Mouse (Mus musculus) midbrain, embryonic 15.5 days (tissue): ENCODE results near the gene Bcl2. TPM values are rescaled to one million over a fixed set of nuclear protein-coding genes. Genes with fewer than 3 reads are reported as not detected.

Experiments used
- ATAC-seq: fragments of 200-750 bp; cut with Nextera tagmentation; replicated peaks from 2 replicates; pipeline ENCODE4 v1.8.0; 2017; ENCODE audit warnings: moderate TSS enrichment
- H3K27ac ChIP-seq: fragments of 300-500 bp; sonication (generic); 2 replicates; pipeline ENCODE4 v1.5.1; 2015; ENCODE audit warnings: mild to moderate bottlenecking, inconsistent platforms
- H3K27me3 ChIP-seq: fragments of 300-500 bp; sonication (generic); replicated peaks from 2 replicates; pipeline ENCODE4 v1.6.1; 2015; ENCODE audit warnings: inconsistent platforms
- H3K36me3 ChIP-seq: fragments of 300-500 bp; sonication (generic); replicated peaks from 2 replicates; pipeline ENCODE4 v1.6.1; 2015; ENCODE audit warnings: inconsistent platforms
- H3K4me1 ChIP-seq: fragments of 300-500 bp; sonication (generic); 2 replicates; pipeline ENCODE4 v1.6.1; 2015; ENCODE audit warnings: inconsistent platforms
- H3K4me2 ChIP-seq: fragments of 300-500 bp; sonication (generic); 2 replicates; pipeline ENCODE4 v1.6.1; 2015; ENCODE audit warnings: inconsistent platforms, mild to moderate bottlenecking, moderate library complexity
- H3K4me3 ChIP-seq: fragments of 300-500 bp; sonication (generic); 2 replicates; pipeline ENCODE4 v1.5.1; 2015; ENCODE audit warnings: mild to moderate bottlenecking, inconsistent platforms
- H3K9ac ChIP-seq: fragments of 300-500 bp; sonication (generic); 2 replicates; pipeline ENCODE4 v1.6.1; 2015; ENCODE audit warnings: mild to moderate bottlenecking, inconsistent platforms
- H3K9me3 ChIP-seq: fragments of 300-500 bp; sonication (generic); 2 replicates; pipeline ENCODE4 v1.6.1; 2016; ENCODE audit warnings: inconsistent platforms
- WGBS: fragments of 180-500 bp; shearing (Covaris S2); methylation state at CpG from one replicate; pipeline ENCODE4 v1.1.7; 2015; ENCODE audit warnings: mixed read lengths; 5-methylcytosine and 5-hydroxymethylcytosine counted together
- polyA plus RNA-seq: library from polyadenylated mRNA; unstranded; fragments of >200 nt; fragmentation: Nextera tagmentation; extraction: Ambion mirVana; gene quantifications from 2 replicates; pipeline ENCODE4 v1.2.1, GENCODE M21; 2015

Gene Bcl2
- polyA plus RNA-seq, 1 experiment from 2014 or later = 15.6 TPM

DNA sequence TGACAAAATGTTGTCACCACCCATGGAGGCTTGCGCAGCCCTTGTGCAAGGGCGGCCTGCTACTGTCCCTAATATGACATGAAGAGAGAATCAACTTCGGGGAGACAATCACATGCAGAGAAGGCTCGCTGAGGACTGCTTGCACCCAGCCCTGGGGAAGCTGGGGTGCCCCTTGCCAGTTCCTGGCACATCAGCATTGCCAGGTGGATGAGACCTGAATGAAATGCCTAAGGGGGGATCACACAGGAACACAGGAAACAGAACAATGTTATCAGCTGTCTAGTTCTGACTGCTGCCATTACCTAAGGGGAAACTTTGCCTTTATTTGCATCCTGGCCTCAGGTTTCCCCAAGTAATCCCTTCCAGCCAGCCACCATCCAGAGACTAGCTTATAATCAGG lies 63.6 kb downstream of the Bcl2 start:
- no peak overlapping the region for H3K4me2 ChIP-seq
- no peaks in the 10 kb centered on the region for H3K27me3 ChIP-seq
- H3K27ac ChIP-seq = no peak overlapping the region; the same call in 1 of the 2 replicates
- no peaks in the 10 kb centered on the region for H3K36me3 ChIP-seq
- H3K9ac ChIP-seq = no peak overlapping the region
- 82% methylated on average over 4 of the region's 4 CpGs for WGBS
- no peak overlapping the region for H3K4me3 ChIP-seq
- ATAC-seq = no peak
- peaks cover 6% of the 10 kb centered on the region; the same call in 1 of the 2 replicates for H3K4me1 ChIP-seq
- H3K9me3 ChIP-seq = no peaks in the 10 kb centered on the region

DNA sequence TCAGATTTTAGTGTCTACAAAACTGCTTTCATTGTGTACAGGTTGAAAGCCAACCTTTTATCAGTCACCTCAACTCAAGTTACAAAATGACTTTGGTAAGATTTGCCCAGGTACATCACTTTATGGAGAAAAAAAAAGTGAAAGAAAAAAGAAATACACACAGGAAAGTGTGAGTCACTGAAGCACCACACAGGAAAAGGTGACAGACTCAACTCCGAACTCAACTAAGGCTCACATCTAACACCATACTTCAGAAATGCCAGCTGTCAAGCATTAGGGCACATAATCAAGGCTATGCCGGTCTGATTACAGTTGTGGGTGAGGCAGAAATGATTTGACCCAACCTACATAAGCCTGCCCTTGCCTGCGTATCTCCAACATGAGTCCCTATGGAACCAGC lies 66.7 kb downstream of the Bcl2 start:
- Histone ChIP-seq H3K9me3 (no peaks in the 10 kb centered on the region), H3K4me2 (no peak overlapping the region), H3K9ac (no peak overlapping the region), H3K27me3 (no peaks in the 10 kb centered on the region), H3K4me1 (peaks cover 6% of the 10 kb centered on the region; the same call in 1 of the 2 replicates), H3K4me3 (no peak overlapping the region), H3K27ac (no peak overlapping the region), H3K36me3 (no peaks in the 10 kb centered on the region)
- ATAC-seq = no peak
- 90% methylated on average over 3 of the region's 3 CpGs for WGBS

DNA sequence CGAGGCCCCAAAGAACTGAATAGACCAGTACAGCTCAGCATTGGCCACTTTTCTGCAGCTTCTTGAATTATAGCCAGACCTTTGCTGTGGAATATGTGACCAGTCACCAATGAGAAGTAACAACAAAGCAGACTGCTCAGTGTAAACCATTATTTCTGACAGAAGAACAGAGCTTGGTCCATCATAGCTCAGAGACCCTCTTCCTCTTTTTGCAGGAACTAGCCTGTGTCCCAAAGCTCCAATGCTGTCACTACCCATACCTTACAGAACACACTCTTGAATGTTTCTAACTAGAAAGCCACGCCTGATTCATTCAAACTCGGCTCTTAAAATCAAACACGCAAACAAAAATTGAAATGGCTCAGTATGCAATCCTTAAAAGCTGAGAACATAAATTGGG lies 69.5 kb downstream of the Bcl2 start:
- Histone ChIP-seq H3K9me3 (no peaks in the 10 kb centered on the region), H3K36me3 (no peaks in the 10 kb centered on the region), H3K27me3 (no peaks in the 10 kb centered on the region), H3K27ac (no peak overlapping the region), H3K4me2 (no peak overlapping the region), H3K9ac (no peak overlapping the region), H3K4me1 (no peaks in the 10 kb centered on the region), H3K4me3 (no peak overlapping the region)
- 86% methylated on average over 4 of the region's 4 CpGs for WGBS
- ATAC-seq = no peak

- Histone ChIP-seq H3K4me2 (no peak overlapping the region), H3K9me3 (no peaks in the 10 kb centered on the region), H3K9ac (no peak overlapping the region), H3K27ac (no peak overlapping the region), H3K4me1 (no peaks in the 10 kb centered on the region), H3K4me3 (no peak overlapping the region), H3K36me3 (no peaks in the 10 kb centered on the region), H3K27me3 (no peaks in the 10 kb centered on the region)
- WGBS = 84% methylated on average over 3 of the region's 3 CpGs
- no peak for ATAC-seq
Observed at GRCm38 (mm10) chr1:106643527-106643926, 70.5 kb downstream of the Bcl2 start.

DNA sequence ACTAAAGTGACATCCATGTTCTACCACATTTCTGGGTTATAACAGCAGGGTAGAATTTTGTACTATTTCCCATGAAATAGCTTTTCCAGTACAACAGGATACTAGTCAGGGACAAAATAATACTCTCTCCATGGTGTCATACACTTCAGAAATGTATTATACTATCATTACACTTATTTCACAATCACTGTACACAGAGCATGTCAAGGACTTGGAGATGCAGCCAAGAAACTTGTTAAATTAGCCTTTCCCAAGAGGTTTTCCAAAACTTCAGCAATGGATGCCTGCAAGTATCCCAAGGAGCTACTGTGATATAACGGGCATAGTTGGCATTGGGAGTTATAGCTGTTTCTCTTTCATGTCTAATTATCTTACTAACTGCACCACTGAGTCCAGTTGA lies 73.5 kb downstream of the Bcl2 start:
- H3K9ac ChIP-seq = no peak overlapping the region
- no peaks in the 10 kb centered on the region for H3K9me3 ChIP-seq
- no peak overlapping the region for H3K27ac ChIP-seq
- H3K4me2 ChIP-seq = no peak overlapping the region
- no peak overlapping the region for H3K4me3 ChIP-seq
- no peaks in the 10 kb centered on the region for H3K27me3 ChIP-seq
- no peaks in the 10 kb centered on the region for H3K36me3 ChIP-seq
- ATAC-seq = no peak
- H3K4me1 ChIP-seq = no peaks in the 10 kb centered on the region
- whole genome bisulfite sequencing = 100% methylated on average over 1 of the region's 1 CpGs

DNA sequence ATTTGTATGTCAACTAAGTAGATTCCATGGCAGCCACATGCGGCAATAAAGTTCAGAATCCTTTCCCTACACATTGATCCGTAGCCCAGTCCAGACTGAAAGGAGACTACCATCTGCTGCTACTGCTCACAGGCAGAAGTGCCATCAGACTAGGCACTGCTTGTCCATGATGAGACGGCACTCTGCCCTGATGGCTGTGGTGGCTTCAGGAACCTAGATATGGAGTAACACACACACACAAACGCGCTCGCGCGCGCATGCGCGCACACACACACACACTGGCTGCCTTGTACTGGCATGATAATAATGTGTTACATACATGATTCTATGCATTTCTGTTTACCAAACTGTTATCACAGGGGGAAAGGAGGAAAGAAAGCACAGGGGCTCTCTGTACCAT lies 76.4 kb downstream of the Bcl2 start:
- 91% methylated on average over 11 of the region's 11 CpGs for WGBS
- Histone ChIP-seq H3K4me1 (no peaks in the 10 kb centered on the region), H3K4me3 (no peak overlapping the region), H3K27ac (no peak overlapping the region), H3K9ac (no peak overlapping the region), H3K4me2 (no peak overlapping the region), H3K36me3 (no peaks in the 10 kb centered on the region), H3K27me3 (no peaks in the 10 kb centered on the region), H3K9me3 (no peaks in the 10 kb centered on the region)
- no peak for ATAC-seq

DNA sequence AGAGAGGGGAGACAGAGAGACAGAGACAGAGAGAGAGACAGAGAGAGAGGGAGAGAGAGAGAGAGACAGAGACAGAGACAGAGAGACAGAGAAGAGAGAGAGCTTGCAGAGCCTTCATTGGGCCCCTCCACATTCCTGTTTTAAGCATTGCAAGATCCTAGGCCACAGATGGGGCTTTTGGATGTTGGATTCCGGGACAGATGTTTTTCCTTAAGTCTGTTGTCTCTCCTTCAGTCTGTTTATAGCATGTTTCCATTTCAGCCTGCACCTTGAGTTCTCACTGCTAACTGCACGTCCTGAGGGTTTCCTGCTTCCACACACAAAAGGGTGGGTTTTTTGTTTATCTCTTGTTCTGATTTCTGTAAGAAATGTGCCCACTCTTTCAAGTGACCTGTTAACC lies 77.4 kb downstream of the Bcl2 start:
- no peak overlapping the region for H3K4me2 ChIP-seq
- no peak overlapping the region for H3K27ac ChIP-seq
- 46% methylated on average over 2 of the region's 2 CpGs for WGBS
- H3K4me1 ChIP-seq = no peaks in the 10 kb centered on the region
- no peaks in the 10 kb centered on the region for H3K9me3 ChIP-seq
- ATAC-seq = no peak
- no peaks in the 10 kb centered on the region for H3K36me3 ChIP-seq
- H3K4me3 ChIP-seq = no peak overlapping the region
- no peak overlapping the region for H3K9ac ChIP-seq
- no peaks in the 10 kb centered on the region for H3K27me3 ChIP-seq

DNA sequence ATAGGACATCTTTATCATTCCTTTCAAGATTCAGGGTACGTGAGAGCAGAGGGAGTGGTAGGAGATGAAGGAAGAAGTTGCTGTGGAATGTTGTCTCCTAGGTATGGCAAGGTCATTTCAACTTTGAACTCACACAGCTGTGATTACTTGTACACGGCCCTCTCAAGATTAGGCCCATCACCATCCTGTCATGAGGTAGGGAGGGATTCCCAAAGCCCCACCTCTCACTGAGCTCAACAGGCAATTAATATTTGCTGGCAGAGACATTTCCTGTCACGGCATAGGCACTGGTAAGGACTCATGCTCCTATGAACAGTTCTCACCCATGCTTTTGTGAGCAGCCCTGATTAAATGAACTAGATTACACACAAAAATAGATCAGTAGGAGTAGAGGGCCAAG lies 80.9 kb downstream of the Bcl2 start:
- no peak for ATAC-seq
- Histone ChIP-seq H3K9me3 (no peaks in the 10 kb centered on the region), H3K4me2 (no peak overlapping the region), H3K9ac (no peak overlapping the region), H3K36me3 (no peaks in the 10 kb centered on the region), H3K4me1 (peaks cover 13% of the 10 kb centered on the region), H3K27ac (no peak overlapping the region), H3K4me3 (no peak overlapping the region), H3K27me3 (no peaks in the 10 kb centered on the region)
- WGBS = 87% methylated on average over 3 of the region's 3 CpGs

DNA sequence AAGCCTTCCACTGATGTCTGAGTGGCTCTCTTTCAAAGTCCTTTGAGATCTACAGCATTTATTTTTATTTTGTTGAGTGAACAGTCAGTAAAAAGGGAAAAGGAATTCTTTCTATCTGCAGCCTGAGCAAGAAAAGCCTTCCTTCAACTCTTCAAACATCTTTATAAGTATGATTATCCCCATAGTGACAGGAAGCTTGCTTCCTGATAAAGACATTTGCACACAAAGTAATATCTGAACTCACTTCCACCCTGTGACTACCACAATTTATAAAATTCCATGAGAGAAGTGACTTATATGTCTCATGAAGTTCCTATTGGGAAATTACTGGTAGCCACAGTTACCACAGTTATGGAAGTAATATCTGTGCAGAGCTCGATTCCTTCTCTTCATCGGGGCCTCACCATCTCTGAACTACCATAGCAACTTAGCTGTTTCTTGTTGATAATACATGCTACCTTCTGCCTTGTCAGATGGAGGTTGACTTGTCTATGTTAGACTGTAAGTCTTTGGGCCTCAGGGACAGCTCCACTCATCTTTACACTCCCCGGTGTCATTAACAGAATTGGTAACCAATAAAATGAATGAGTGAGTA lies 82.1 kb downstream of the Bcl2 start:
- no peak overlapping the region for H3K4me3 ChIP-seq
- no peak overlapping the region for H3K4me2 ChIP-seq
- H3K9me3 ChIP-seq = no peaks in the 10 kb centered on the region
- peaks cover 13% of the 10 kb centered on the region for H3K4me1 ChIP-seq
- H3K27me3 ChIP-seq = no peaks in the 10 kb centered on the region
- H3K27ac ChIP-seq = no peak overlapping the region
- no peak for ATAC-seq
- WGBS = 96% methylated on average over 3 of the region's 3 CpGs
- no peak overlapping the region for H3K9ac ChIP-seq
- no peaks in the 10 kb centered on the region for H3K36me3 ChIP-seq

DNA sequence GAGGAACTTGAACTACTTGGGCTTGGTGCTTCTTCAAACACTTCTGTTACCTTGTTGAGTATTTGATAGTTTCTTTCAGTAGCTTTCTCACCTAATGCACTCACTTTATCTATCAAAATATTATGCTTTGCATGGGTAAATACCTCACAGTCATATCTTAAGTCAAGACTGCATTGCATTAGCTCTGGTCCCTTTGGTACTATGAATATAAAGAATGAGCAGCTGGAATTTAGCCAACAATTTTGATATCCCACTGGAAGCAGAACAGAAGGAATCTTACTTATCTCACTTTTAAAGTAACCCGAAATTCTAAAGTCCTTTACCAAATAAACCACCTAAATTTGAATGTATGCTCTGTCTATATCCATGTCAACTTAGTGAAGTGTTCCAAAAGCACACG lies 83.1 kb downstream of the Bcl2 start:
- no peak overlapping the region for H3K4me2 ChIP-seq
- H3K9ac ChIP-seq = no peak overlapping the region
- no peak overlapping the region for H3K27ac ChIP-seq
- H3K36me3 ChIP-seq = no peaks in the 10 kb centered on the region
- 87% methylated on average over 2 of the region's 2 CpGs for WGBS
- no peaks in the 10 kb centered on the region for H3K27me3 ChIP-seq
- no peak for ATAC-seq
- no peaks in the 10 kb centered on the region for H3K9me3 ChIP-seq
- H3K4me3 ChIP-seq = no peak overlapping the region
- H3K4me1 ChIP-seq = peaks cover 13% of the 10 kb centered on the region

DNA sequence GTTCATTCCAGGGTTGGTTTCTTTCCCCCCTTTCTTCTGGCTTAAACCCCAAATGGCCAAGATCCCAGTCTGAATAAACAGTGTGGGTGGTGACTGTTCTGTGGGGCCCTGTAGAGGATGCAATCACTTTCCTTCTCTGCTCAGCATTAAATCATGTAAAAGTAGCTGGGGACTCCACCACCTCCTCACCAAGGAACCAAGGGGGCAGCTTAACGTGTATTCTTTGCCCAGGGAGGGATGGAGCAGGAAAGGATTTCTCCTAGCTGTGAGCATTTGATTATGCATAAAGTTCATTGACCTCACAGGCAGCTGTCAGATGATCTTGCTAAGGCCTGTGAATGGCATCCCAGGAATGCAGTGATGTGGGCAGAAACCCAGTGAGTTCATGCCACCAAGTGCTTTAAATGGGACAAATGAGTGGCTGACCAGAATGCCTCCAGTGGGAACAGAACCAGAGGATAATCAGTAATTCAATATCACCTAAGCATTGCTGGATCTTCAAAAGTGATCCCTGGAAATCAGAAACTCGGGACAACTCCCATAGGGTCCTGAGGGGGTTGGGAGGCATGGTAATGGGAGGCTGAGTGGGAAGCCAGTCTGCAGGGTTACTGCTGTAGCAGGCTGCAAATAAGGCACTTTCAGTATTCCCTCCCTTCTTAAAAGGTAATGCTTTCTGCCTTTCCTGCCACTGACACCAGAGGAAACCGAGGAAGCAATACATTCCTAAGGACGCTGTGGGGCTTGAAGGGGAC lies 84.0 kb downstream of the Bcl2 start:
- no peaks in the 10 kb centered on the region for H3K9me3 ChIP-seq
- H3K4me1 ChIP-seq = peaks cover 13% of the 10 kb centered on the region
- no peak overlapping the region for H3K9ac ChIP-seq
- peak overlapping the region; percentile 54; the same call in 1 of the 2 replicates for H3K27ac ChIP-seq
- 24% methylated on average over 4 of the region's 4 CpGs for WGBS
- H3K36me3 ChIP-seq = no peaks in the 10 kb centered on the region
- H3K27me3 ChIP-seq = no peaks in the 10 kb centered on the region
- peak; percentile 23; the same call in 1 of the 2 replicates for ATAC-seq
- H3K4me2 ChIP-seq = no peak overlapping the region
- no peak overlapping the region for H3K4me3 ChIP-seq

DNA sequence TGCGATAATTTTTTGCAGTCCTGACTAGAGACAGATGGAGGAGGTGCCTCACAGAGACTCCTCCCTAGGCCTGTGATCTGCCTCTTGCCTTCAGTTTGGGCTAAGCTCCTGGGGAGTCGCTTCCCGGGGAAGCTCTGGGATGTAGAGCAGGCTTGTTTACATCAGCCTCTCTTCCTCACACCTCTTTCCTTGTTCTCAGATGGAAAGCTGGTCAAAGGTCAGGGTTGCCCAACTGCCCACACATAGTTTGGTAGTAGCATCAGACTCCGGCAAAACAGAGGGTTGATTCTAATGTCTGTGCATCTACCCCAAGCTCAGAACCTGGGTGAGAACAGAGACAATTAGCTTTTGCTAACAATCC lies 84.6 kb downstream of the Bcl2 start:
- Histone ChIP-seq H3K36me3 (no peaks in the 10 kb centered on the region), H3K4me2 (no peak overlapping the region), H3K27me3 (no peaks in the 10 kb centered on the region), H3K27ac (peak overlapping the region; percentile 54; the same call in 1 of the 2 replicates), H3K4me1 (peaks cover 13% of the 10 kb centered on the region), H3K9ac (no peak overlapping the region), H3K9me3 (no peaks in the 10 kb centered on the region), H3K4me3 (no peak overlapping the region)
- 15% methylated on average over 4 of the region's 4 CpGs for WGBS
- ATAC-seq = peak; percentile 45
